Mouse (Mus musculus) kidney, adult 2 months (tissue): Measurements from ENCODE around the gene 5730522E02Rik. TPM values are rescaled to one million over a fixed set of nuclear protein-coding genes. Genes with fewer than 3 reads are reported as not detected.

Experiments
- DNase-seq: peaks from one replicate; pipeline ENCODE4 v3.0.0; 2021
- H3K27ac ChIP-seq: fragments of 200-500 bp; 2 replicates; pipeline ENCODE4 v1.5.1; 2012; ENCODE audit warnings: low read depth, low read length, control low read depth, inconsistent platforms; ENCODE audit not compliant: insufficient read depth
- H3K27me3 ChIP-seq: fragments of 200-500 bp; replicated peaks from 2 replicates; pipeline ENCODE4 v1.6.1; 2012; ENCODE audit warnings: mild to moderate bottlenecking, moderate library complexity, low read length, inconsistent platforms; ENCODE audit not compliant: control insufficient read depth, insufficient read depth
- H3K36me3 ChIP-seq: fragments of 200-500 bp; 2 replicates; pipeline ENCODE4 v1.6.1; 2012; ENCODE audit warnings: mild to moderate bottlenecking, moderate library complexity, low read length, inconsistent platforms; ENCODE audit not compliant: control insufficient read depth, insufficient read depth
- H3K4me1 ChIP-seq: fragments of 200-500 bp; 2 replicates; pipeline ENCODE4 v1.6.1; 2011; ENCODE audit warnings: low read length; ENCODE audit not compliant: control insufficient read depth, insufficient read depth
- H3K4me3 ChIP-seq: fragments of 200-500 bp; 2 replicates; pipeline ENCODE4 v1.5.1; 2011; ENCODE audit warnings: mild to moderate bottlenecking, low read depth, low read length, control low read depth; ENCODE audit not compliant: insufficient read depth
- CTCF ChIP-seq: fragments of 200-500 bp; conservative IDR thresholded peaks from 2 replicates; pipeline ENCODE4 v1.5.1; 2011; ENCODE audit warnings: low read depth, mild to moderate bottlenecking, control low read depth, low read length, moderate library complexity, mixed read lengths; ENCODE audit not compliant: insufficient read depth, insufficient read length
- POLR2A ChIP-seq: fragments of 200-500 bp; IDR thresholded peaks from one replicate; pipeline ENCODE4 v1.6.1; 2011; ENCODE audit warnings: low read depth, low read length, control low read depth
- WGBS: fragments of 180-500 bp; shearing (Covaris S2); methylation state at CpG from one replicate; pipeline ENCODE4 v1.1.7; 2018; 5-methylcytosine and 5-hydroxymethylcytosine counted together
- polyA plus RNA-seq: library from polyadenylated mRNA; depleted of rRNA; stranded (reverse); fragments of >200 nt; gene quantifications from 2 replicates; pipeline ENCODE4 v1.2.3, GENCODE M21; 2012

Gene 5730522E02Rik
- polyA plus RNA-seq, 1 experiment: 0.06 TPM

GRCm38 (mm10) chr11:26164651-26165259, 45.8 kb downstream of the 5730522E02Rik start:
- H3K4me3 ChIP-seq: no peak overlapping the region
- H3K4me1 ChIP-seq: no peaks in the 10 kb centered on the region
- H3K27me3 ChIP-seq: no peaks in the 10 kb centered on the region
- H3K27ac ChIP-seq: no peak overlapping the region
- no peak for DNase-seq
- no peaks in the 10 kb centered on the region for H3K36me3 ChIP-seq
- 89% methylated on average over 5 of the region's 5 CpGs for WGBS
- TF ChIP-seq CTCF: no peak
- no peak for TF ChIP-seq POLR2A

GRCm38 (mm10) chr11:26161354-26161753, 49.2 kb downstream of the 5730522E02Rik start:
- TF ChIP-seq CTCF: no peak
- no peak for TF ChIP-seq POLR2A
- H3K27me3 ChIP-seq: no peaks in the 10 kb centered on the region
- no peak for DNase-seq
- H3K36me3 ChIP-seq: no peaks in the 10 kb centered on the region
- 81% methylated on average over 5 of the region's 5 CpGs for WGBS
- no peaks in the 10 kb centered on the region for H3K4me1 ChIP-seq
- H3K4me3 ChIP-seq: no peak overlapping the region
- no peak overlapping the region for H3K27ac ChIP-seq

- Histone ChIP-seq H3K27ac (no peak overlapping the region), H3K4me1 (no peaks in the 10 kb centered on the region), H3K4me3 (no peak overlapping the region), H3K27me3 (no peaks in the 10 kb centered on the region), H3K36me3 (no peaks in the 10 kb centered on the region)
- no peak for DNase-seq
- TF ChIP-seq POLR2A: no peak
- no peak for TF ChIP-seq CTCF
- 70% methylated on average over 3 of the region's 3 CpGs for WGBS
Measured at GRCm38 (mm10) chr11:26159033-26159432, 51.5 kb downstream of the 5730522E02Rik start.

- 74% methylated on average over 3 of the region's 3 CpGs for WGBS
- TF ChIP-seq CTCF (no peak), POLR2A (no peak)
- no peak for DNase-seq
Measured at GRCm38 (mm10) chr11:26140024-26140423, 70.5 kb downstream of the 5730522E02Rik start.

GRCm38 (mm10) chr11:26138013-26138412, 72.5 kb downstream of the 5730522E02Rik start:
- H3K27me3 ChIP-seq: no peaks in the 10 kb centered on the region
- H3K4me1 ChIP-seq: no peaks in the 10 kb centered on the region
- 90% methylated on average over 1 of the region's 1 CpGs for WGBS
- no peak overlapping the region for H3K4me3 ChIP-seq
- TF ChIP-seq CTCF: no peak
- TF ChIP-seq POLR2A: no peak
- H3K27ac ChIP-seq: no peak overlapping the region
- no peaks in the 10 kb centered on the region for H3K36me3 ChIP-seq
- DNase-seq: no peak

More at GRCm38 (mm10) chr11:26140024-26140423, 70.5 kb downstream of the 5730522E02Rik start:
- Histone ChIP-seq H3K27ac (no peak overlapping the region), H3K4me1 (no peaks in the 10 kb centered on the region), H3K36me3 (no peaks in the 10 kb centered on the region), H3K27me3 (no peaks in the 10 kb centered on the region), H3K4me3 (no peak overlapping the region)

- no peak for DNase-seq
Measured at GRCm38 (mm10) chr11:26130911-26131310, 79.7 kb downstream of the 5730522E02Rik start.

GRCm38 (mm10) chr11:26129054-26129453, 81.5 kb downstream of the 5730522E02Rik start:
- WGBS: 67% methylated on average over 2 of the region's 2 CpGs
- no peak for DNase-seq
- Histone ChIP-seq H3K27me3 (no peaks in the 10 kb centered on the region), H3K36me3 (no peaks in the 10 kb centered on the region), H3K4me1 (no peaks in the 10 kb centered on the region), H3K27ac (no peak overlapping the region), H3K4me3 (no peak overlapping the region)
- no peak for TF ChIP-seq CTCF
- TF ChIP-seq POLR2A: no peak

More at GRCm38 (mm10) chr11:26130911-26131310, 79.7 kb downstream of the 5730522E02Rik start:
- no peak overlapping the region for H3K27ac ChIP-seq
- no peaks in the 10 kb centered on the region for H3K36me3 ChIP-seq
- 31% methylated on average over 11 of the region's 11 CpGs for WGBS
- H3K4me3 ChIP-seq: no peak overlapping the region
- TF ChIP-seq POLR2A (no peak), CTCF (no peak)
- H3K4me1 ChIP-seq: no peaks in the 10 kb centered on the region
- no peaks in the 10 kb centered on the region for H3K27me3 ChIP-seq
